Mouse (Mus musculus) lung, embryonic 14.5 days (tissue): ENCODE measurements at regions not wholly inside any gene's neighbourhood (a gene's known extent, or its start where the extent isn't known, plus 50 kb on each side); places are given as distances from the start of the nearest gene placed in this dataset.

Experiments
- ATAC-seq: fragments of 200-750 bp; cut with Nextera tagmentation; 2 replicates; pipeline ENCODE4 v1.8.0; 2017; ENCODE audit warnings: mild to moderate bottlenecking, moderate TSS enrichment, moderate library complexity; ENCODE audit not compliant: insufficient read depth
- DNase-seq: peaks from one replicate; pipeline ENCODE4 v3.0.0-alpha.2; 2015
- H3K27ac ChIP-seq: fragments of 300-500 bp; sonication (generic); 2 replicates; pipeline ENCODE4 v1.5.1; 2014; ENCODE audit warnings: low read depth, mild to moderate bottlenecking, moderate library complexity
- H3K27me3 ChIP-seq: fragments of 300-500 bp; sonication (generic); 2 replicates; pipeline ENCODE4 v1.6.1; 2014; ENCODE audit warnings: low read length, control low read depth; ENCODE audit not compliant: insufficient read depth
- H3K36me3 ChIP-seq: fragments of 300-500 bp; sonication (generic); 2 replicates; pipeline ENCODE4 v1.6.1; 2014; ENCODE audit warnings: control low read depth; ENCODE audit not compliant: insufficient read depth
- H3K4me1 ChIP-seq: fragments of 300-500 bp; sonication (generic); 2 replicates; pipeline ENCODE4 v1.6.1; 2014; ENCODE audit warnings: antibody characterized with exemption, control low read depth; ENCODE audit not compliant: insufficient read depth
- H3K4me2 ChIP-seq: fragments of 300-500 bp; sonication (generic); 2 replicates; pipeline ENCODE4 v1.6.1; 2014; ENCODE audit warnings: mild to moderate bottlenecking
- H3K4me3 ChIP-seq: fragments of 300-500 bp; sonication (generic); 2 replicates; pipeline ENCODE4 v1.5.1; 2014; ENCODE audit warnings: low read depth, low read length
- H3K9ac ChIP-seq: fragments of 300-500 bp; sonication (generic); 2 replicates; pipeline ENCODE4 v1.6.1; 2014
- H3K9me3 ChIP-seq: fragments of 300-500 bp; sonication (generic); 2 replicates; pipeline ENCODE4 v1.6.1; 2016; ENCODE audit warnings: low read depth, low read length, control low read depth
- CTCF ChIP-seq: IDR thresholded peaks from 2 replicates; pipeline ENCODE4 v1.5.1; 2016; ENCODE audit warnings: antibody characterized with exemption, low read depth
- WGBS: fragments of 180-500 bp; shearing (Covaris S2); extraction: QIAGEN DNeasy Blood & Tissue Kit; methylation state at CpG from one replicate; pipeline ENCODE4 v1.1.7; 2014; 5-methylcytosine and 5-hydroxymethylcytosine counted together

DNA sequence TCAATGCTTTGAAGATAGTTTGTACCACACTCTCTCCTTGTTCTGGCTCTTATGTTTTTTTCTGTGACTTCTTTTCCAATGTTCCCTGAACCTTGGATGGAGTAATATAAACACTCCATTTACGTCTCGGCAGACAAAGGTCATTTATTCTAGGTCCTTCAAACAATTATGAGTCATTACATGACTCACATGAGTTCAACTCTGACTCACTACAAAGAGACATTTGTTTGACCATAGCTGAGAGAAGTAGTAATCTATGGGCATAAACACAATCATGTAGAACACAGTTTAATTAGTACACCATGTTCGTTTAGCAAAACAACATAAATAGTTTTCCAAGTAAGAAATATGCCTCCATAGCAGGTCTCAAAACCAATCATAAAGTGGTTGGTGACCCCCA is 59.6 kb upstream of the Hmgcll1 start:
- ATAC-seq, result no peak
- H3K9ac ChIP-seq, result no peak overlapping the region
- H3K4me1 ChIP-seq, result 0 out of 2 replicates have a peak, but pooled peaks cover 3% of the 10 kb centered on the region
- H3K4me2 ChIP-seq, result no peak overlapping the region
- no peak overlapping the region for H3K27ac ChIP-seq
- no peaks in the 10 kb centered on the region for H3K27me3 ChIP-seq
- WGBS, result 35% methylated on average over 3 of the region's 3 CpGs
- DNase-seq, result no peak
- H3K36me3 ChIP-seq, result no peaks in the 10 kb centered on the region
- H3K9me3 ChIP-seq, result no peaks in the 10 kb centered on the region
- no peak overlapping the region for H3K4me3 ChIP-seq
- TF ChIP-seq CTCF, result no peak

- Histone ChIP-seq H3K4me2 (no peak overlapping the region), H3K4me1 (0 out of 2 replicates have a peak, but pooled peaks cover 5% of the 10 kb centered on the region), H3K27ac (no peak overlapping the region), H3K4me3 (no peak overlapping the region), H3K27me3 (no peaks in the 10 kb centered on the region), H3K9ac (no peak overlapping the region), H3K9me3 (no peaks in the 10 kb centered on the region), H3K36me3 (no peaks in the 10 kb centered on the region)
- ATAC-seq, result no peak
- DNase-seq, result no peak
- no peak for TF ChIP-seq CTCF
Observed at GRCm38 (mm10) chr9:75956370-75956769, 58.3 kb upstream of the Hmgcll1 start.

DNA sequence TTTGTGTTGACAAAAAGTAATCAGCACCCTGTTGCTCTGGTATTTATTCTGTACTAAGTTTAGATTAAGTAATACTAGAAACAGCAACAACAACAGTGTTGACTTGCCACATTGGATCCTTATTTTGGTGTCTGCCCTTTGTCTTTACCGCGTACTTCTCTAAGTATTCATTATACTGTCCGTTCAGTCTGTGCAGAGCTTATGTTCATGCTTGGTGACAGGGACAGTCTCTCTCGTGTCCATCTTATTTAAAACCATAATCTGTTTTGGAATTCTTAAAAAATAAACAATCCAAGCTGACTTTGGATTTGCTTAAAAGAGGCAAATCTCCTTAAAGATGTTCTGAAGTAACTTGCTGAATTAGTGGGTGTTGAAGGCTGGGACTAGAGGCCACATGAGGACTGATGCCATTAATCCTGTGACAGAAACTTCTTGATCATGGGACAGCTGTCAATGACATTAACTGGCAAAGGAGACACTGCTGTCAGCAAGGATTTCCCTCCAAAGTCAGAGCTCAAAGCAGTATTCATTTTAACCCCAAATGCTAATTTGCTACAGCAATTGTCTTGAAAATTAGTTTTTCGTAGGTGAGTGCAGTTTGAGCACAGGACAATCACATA is 55.8 kb upstream of the Hmgcll1 start:
- Histone ChIP-seq H3K36me3 (no peaks in the 10 kb centered on the region), H3K27ac (peak overlapping the region; percentile 81), H3K4me1 (0 out of 2 replicates have a peak, but pooled peaks cover 5% of the 10 kb centered on the region), H3K9ac (no peak overlapping the region), H3K9me3 (no peaks in the 10 kb centered on the region), H3K4me3 (no peak overlapping the region), H3K27me3 (no peaks in the 10 kb centered on the region), H3K4me2 (no peak overlapping the region)
- DNase-seq, result peak; percentile 72
- peak; percentile 74 for ATAC-seq
- WGBS, result 49% methylated on average over 5 of the region's 5 CpGs
- no peak for TF ChIP-seq CTCF

- TF ChIP-seq CTCF, result no peak
- no peak overlapping the region for H3K9ac ChIP-seq
- WGBS, result 18% methylated on average over 3 of the region's 3 CpGs
- no peaks in the 10 kb centered on the region for H3K27me3 ChIP-seq
- H3K9me3 ChIP-seq, result no peaks in the 10 kb centered on the region
- DNase-seq, result peak; percentile 86
- peak; percentile 88 for ATAC-seq
- 0 out of 2 replicates have a peak, but pooled peaks cover 5% of the 10 kb centered on the region for H3K4me1 ChIP-seq
- H3K27ac ChIP-seq, result peak overlapping the region; percentile 25
- no peak overlapping the region for H3K4me2 ChIP-seq
- H3K4me3 ChIP-seq, result no peak overlapping the region
- no peaks in the 10 kb centered on the region for H3K36me3 ChIP-seq
Observed at GRCm38 (mm10) chr9:75959775-75960174, 54.9 kb upstream of the Hmgcll1 start.

DNA sequence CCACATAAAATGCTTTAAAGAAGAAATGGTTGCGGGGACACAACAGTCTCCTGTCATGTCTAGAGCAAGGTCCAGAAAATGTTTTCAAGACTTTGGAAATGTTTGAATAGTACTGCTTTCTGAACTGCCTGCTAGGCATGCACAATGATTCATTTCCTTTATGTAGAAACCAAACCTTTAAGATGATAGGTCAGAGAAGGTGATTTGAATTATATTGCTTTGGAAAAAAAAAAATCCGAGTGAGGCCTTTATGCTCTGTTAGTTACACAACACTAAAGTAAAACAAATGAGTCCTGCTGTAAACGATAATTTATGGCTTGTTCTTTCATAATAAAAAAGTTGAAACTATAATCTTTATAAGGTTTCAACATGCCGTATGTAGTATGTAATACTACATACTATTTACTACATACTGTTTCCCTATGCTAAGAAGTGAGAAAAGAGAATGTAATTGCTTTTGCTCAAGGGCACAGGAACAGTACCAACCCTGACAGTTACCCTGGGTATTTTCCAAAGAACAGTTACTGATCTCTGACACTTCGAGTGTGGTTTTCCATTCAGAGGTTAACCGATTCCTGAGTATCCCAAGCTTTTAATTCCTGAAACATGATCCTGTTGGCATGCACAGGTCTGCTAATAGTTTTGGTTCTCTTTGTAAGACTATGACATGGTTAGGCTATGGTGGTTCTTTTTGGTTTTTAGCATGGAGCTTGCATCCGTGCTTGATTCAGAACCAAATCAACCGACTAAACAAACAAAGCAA is 53.9 kb upstream of the Hmgcll1 start:
- H3K36me3 ChIP-seq, result no peaks in the 10 kb centered on the region
- DNase-seq (peak; percentile 70), ATAC-seq (no peak)
- no peak for TF ChIP-seq CTCF
- no peaks in the 10 kb centered on the region for H3K27me3 ChIP-seq
- WGBS, result 39% methylated on average over 8 of the region's 8 CpGs
- no peaks in the 10 kb centered on the region for H3K9me3 ChIP-seq
- 0 out of 2 replicates have a peak, but pooled peaks cover 5% of the 10 kb centered on the region for H3K4me1 ChIP-seq
- no peak overlapping the region for H3K9ac ChIP-seq
- no peak overlapping the region for H3K4me2 ChIP-seq
- peak overlapping the region; percentile 42; the same call in 1 of the 2 replicates for H3K27ac ChIP-seq
- no peak overlapping the region for H3K4me3 ChIP-seq
